Mouse (Mus musculus) 3T3-L1 (cell line): ENCODE results near the gene Ccdc8.
"Not testable (repeated sequence)": the region's sequence is repeated elsewhere in the genome, so short reads cannot be mapped to it uniquely, and the experiment has no call there.

Experiments used
- DNase-seq: peaks from one replicate; pipeline ENCODE4 v3.0.0-alpha.2; 2015; ENCODE audit warnings: low read depth, low spot score

Ccdc8 gene

DNA sequence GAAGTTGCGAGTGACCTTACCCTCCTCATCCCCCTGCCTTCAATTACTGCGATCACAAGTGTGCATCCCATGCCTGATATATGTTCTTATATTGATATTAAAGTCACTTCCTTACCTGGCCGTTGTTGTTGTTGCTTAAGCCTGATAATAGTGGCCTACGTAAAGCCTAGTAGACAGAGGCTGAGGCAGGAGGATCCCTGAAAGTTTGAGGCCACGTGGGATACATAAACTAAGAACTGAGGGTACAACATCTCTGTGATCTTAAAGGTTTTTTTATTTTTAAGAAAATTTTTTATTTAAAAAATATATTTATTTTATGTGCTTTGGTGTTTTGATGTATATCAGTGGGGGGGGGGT, at the start of gene Ccdc8:
Gene Ccdc8 (plus strand): TSS at position 258 of the 357 bp plus-strand sequence.
- DNase-seq, result no peak

DNA sequence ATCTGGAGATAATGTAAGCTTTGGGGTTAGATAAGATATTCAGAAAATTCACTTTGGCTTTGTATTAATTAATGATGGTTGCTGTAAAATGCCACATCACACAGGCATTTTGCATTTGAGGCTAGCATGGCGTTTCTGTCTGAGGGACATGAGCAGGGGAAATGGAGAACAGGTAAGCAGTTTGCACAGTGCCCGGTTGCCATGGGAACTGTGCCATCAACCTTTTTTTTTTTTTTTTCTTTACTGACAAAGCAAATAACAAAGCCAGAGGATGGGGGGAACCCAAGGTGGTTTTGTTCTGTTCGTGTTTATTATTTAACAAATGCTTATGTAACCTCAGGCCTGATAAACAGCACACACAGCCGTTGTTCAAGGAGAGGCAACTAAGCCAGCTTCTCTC, 49.6 kb upstream of the Ccdc8 start:
- no peak for DNase-seq

DNA sequence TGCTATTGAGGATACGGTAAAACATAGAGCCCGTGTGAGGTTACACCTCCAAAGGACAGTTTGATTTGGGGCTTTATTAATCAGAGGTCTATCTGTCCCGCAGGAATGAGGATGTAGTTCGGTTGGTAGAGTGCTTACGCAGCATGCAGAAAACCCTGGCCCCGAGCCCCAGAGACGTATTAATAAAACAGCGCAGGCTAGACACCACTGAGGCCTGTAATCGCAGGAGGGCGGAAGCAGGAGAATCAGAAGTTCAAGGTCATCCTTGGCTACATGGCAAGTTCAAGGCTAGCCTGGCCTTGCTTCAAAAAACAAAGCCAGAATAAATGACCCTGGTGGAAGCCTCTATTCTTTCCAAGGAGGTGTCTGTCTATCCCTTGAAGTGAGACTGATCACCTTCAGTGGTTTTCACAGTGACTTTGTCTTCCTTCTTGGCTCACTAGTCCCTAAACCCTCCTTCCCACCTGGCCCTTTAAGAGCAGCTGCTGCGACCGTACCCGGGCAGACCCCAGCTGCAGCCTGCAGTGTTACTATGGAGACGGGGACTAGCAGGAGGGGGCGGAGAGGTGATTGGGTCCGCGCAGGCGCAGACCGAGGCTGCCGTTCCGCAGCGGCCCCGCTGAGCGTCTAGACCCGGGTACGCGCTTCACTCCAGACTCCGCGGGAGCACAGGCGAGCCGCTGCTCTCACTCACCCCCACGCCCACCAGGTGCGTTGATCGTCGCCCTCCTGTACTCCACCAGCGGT, 48.3 kb upstream of the Ccdc8 start, which contains the start of gene Pnmal2:
Gene Pnmal2 (plus strand): TSS at position 622 of the 747 bp plus-strand sequence.
- no peak for DNase-seq

DNA sequence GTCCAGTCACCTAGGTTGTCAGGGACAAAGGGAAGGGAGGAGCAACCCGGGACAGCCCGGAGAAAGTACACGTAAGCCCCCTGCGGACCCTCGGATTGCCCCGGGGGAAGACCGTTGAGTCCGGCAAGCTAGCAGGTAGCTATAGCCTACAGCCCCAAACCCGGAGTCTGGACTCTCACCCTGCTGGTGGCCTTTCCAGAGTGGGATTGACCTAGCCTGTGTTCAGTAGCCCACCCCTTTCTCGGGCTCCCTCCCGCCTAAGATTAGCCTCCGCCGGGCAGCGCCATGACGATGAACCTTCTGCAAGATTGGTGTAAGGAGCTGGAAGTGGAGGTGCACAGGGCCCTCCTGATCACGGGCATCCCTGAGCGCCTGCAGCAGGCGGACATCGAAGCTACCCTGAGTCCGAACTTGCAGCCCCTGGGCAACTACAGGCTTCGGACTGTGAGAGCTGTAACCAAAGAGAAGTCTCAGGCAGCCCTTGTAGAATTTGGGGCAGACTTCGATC, 47.6 kb upstream of the Ccdc8 start:
- DNase-seq, result no peak

DNA sequence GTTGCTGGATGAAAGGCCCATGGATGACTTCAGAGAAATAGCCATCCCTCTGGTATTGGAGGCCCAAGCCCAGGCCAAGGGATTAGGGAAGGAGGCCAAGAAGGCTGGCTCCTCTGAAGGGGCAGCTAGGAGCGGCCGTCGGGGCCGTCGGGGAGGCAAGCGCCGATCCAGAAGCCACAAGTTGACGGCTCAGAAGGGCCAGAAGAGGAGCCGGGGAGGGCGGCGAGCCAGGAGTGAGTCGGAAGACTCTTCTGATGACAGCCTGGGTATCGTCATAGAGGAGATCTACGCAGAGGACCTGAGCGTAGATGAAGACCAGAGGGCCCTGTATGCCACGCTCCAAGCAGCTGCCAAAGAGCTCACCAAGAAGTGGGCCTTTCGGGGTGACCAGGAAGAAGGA, 47.1 kb upstream of the Ccdc8 start:
- DNase-seq, result no peak

DNA sequence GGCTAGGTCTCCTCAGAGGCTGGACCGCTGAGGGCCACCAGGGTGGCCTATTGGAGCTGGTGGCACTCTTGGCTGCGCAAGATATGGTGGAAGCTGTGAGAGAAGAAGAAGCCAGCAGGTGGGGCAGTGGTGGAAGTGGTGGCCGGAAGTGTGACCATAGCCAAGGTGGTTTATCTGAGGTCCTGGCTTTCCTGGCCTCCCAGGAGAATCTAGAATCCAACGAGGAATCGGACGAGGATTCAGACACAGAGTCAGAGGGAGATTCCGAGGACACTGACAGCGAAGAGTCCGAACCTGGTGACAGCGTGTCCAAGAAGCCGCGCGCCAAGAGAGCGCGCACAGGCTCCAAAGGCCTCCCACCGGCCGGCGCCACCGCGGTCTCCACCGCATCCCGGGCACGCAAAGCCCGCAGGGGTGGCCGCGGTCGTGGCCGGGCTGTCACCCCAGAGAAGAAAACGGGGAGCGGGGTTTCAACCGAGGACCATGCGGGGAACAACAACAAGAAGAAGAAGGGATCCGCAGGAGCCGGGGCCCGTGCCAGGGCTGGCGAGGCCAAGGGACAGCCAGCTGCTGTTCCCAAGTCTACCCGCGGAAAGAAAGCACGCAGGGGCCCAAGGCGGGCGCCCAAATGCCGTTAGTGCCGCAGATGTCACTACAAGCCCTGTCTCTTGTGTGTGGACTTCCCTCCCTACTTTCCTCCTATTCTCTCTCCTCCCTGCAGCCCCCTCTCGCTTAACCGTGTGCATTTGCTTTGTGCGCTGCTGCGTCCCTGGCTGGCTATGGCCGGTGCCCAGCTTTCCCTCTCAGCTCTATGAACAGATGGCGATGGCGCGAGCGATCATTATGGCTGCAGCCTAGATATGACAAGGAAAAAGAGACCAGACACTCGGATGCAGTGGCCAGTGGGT, 45.8 kb upstream of the Ccdc8 start:
- no peak for DNase-seq

DNA sequence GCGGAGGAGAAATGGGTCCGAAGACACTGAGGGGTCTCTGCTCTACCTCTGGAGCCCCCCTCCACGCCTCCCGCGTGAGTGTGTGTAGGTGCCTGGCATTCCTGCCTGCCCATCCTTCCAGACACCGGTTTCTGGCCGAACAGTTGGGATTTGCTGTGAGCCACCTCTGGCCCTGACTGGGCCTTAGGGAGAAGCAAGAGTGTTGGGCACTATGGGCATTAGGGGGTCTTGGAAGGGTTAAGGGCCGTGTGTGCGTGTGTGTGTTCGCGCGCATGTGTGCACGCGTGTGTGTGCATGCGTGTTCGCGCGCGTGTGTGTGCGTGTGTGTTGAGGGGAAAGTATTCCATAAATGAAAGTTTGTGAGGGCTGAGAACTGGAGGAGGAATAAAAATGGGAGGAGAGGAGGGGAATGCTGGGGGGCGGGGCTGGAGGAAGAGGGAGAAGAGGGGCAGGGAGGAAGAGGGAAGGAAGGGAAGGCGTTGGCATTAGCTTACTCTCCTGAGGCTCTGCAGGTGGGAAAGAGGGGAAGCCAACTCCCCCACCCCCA, 45.1 kb upstream of the Ccdc8 start:
- no peak for DNase-seq

DNA sequence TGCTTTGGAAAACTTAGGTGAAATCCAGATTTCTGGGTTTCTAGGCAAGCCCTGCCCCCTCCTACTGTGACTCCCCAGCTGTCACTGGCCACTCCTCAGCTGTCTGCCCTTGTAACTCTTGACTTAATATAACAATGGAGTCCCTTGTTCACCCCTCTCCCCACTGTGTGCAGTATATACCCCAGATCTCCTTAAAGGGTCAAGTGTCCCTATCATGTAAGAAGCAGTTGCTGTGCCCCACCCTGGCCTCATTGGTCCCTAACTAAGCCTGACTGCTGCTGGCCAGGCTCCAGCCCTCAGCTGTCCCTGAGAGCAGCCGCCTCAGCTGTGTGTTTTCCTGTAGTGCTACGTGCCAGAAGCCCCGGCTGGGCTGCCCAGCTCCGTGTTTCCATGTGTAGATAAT, 44.5 kb upstream of the Ccdc8 start:
- no peak for DNase-seq

DNA sequence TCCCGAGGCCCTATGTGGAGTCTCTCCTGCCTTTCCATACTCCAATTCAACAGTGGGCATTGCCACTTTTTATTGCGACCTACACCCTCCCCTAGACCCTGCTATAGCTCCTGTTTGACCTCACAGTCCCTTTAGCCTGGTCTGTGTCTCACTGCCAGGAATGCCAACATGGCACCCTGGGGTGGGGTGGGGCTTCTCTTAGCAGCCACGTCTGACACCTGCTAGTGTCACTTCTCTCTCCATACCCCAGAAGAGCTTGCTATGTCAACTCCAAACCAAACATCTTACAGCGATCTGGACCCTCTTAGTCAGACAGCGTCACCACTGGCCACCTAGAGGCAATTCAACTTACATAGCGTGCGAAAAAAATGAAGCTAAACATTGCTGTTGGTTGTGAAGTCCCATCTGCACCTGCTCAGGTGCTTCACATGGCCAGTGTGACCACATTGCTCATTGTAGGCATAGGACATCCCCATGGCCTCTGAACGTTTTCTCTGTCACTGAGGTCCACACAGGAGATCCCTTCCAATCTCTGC, 43.5 kb upstream of the Ccdc8 start:
- no peak for DNase-seq

DNA sequence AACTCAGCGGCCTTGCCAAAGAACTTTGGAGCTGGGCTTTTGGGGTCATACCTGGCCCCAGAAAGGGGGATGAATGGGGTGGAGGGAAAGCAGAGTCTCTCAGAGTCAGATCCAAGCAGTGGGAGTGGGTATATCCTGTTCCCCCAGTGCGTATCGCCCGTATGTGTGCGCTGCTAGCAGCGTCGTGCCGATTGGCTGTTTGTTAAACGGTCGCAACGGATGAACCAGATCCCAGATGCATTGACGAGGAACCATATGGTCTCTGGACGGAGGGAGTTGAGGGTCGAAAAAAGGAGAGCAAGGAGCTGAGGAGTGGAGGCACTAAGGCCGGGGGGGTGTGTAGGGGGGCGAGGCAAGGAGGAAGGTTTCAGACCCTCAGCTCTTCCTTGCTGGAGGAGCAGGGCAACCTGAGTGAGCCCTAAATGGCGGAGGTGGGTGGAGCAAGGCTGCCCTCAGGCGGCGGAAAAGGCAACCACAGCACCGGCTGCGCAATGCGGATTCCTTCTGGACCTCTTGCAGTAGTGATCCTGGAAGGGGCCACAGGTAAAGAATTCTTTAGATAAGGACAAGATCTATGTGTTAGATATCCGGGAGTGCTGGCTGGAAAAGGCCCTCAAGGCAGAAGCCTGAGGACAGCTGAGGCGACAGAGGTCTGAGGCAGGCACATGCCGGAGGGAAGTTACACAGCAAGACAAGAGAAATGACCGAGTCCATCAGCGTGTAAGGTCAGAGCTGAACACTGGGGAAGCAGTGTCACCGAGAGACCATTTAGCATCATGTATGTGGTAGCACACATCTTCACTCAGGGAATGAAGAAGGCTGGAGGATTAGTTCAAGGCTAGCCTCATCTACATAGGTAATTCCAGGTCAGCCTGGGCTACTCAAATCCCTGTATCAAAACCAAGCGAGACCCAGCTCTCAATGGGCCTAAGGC, 42.3 kb upstream of the Ccdc8 start:
- DNase-seq, result peak; percentile 64

DNA sequence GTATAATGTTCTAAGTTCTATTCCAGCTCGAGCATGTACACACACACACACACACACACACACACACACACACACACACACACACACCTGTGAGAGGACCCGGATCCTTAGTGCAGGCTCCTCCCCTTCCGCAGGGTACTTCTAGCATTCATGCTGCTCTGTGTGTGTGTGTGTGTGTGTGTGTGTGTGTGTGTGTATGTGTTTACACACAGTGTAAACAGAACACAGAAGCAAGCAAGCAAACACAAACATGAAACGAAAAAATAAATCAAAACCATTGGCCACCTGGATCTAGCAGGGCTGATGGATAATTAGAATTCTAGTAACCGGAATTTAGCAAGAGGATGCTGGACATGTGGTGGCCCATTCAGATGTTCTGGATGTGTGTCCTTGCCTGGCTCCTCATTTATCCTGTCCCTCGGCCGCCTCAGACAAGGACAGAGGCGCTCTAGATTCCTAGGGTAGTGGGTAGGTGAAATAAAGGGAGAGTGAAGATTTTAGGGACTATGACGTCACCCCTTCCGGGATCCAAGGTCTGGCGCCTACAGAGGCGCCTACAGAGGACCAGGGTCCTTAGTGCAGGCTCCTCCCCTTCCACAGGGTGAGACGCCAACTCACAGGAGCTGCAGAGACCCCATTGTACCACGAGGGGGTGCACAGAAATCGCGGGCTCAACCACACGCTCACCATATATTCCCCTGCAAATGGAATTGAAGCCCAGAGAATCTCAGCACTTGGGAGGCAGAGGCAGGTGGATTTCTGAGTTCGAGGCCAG, 41.5 kb upstream of the Ccdc8 start:
- peak; percentile 73 for DNase-seq

DNA sequence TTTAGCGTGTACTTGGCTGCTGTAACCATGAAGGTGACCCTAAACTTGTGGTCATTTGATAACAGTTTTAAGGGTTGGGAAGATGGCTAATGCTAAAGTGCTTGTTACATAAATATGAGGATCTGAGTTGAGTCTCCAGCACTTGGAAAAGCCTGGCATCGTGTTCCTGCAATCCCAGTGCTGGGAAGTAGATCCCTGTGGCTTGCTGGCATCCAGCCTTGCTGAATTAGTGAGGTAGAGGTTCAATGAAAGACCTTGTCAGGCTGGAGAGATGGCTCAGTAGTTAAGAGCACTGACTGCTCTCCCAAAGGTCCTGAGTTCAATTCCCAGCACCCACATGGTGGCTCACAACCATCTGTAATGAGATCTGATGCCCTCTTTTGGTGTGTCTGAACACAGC, 38.7 kb upstream of the Ccdc8 start:
- not testable (repeated sequence) for DNase-seq

DNA sequence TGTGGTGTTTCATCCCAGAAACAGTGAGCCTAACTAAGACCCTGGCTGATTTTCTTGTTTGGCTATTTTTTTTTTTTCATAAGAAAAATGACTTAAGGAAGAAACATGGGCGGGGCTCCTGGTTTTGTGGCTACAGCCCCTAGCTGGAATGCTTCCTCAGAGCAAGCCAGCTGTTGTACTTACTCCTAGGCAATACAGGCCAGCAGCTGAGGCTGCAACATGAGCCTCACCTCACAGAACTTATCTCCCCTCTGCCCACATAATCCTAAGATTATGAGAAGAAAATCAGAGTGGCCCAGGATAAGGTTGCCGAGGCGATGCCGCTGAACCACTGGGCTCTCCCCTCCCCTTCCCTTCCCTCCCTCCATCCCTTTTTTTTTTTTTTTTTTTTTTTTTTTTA, 36.8 kb upstream of the Ccdc8 start:
- no peak for DNase-seq

DNA sequence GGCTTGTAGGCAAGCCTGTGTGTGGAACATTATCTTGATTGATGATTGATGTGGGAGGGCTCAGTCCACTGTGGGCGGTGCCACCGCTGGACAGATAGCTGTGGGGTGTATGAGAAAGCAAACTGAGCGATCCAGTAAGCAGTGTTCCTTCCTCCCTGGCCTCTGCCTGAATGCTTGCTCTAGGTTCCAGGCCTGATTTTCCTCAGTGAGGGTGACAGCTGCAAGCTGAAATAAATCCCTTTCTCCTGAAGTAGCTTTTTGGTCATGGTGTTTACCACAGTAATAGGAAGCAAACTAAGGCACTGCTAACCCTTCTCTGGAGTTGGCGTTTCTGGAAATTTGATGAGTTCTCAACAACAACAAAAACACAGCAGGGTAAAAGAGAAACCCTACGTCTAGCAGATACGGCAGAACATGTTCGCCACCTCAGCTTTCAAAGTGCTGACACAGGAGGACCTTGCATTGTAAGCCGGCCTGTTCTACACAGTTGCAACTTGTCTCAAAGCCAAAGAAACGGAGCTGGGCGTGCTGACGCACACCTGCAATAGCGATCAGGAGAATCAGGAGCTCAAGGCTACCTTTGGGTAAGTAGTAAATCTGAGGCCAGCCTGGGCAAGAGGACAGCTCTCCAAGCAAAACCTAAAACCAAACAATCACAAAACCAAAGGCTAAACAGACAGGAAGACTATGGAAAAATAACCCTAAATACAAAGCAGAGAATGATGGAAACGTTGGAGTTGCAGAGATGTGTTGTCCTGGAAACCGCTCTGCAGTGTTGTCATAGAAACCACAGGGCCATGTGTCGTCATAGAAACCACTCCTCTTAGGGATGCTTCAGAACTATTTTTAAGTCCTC, 35.9 kb upstream of the Ccdc8 start:
- no peak for DNase-seq

DNA sequence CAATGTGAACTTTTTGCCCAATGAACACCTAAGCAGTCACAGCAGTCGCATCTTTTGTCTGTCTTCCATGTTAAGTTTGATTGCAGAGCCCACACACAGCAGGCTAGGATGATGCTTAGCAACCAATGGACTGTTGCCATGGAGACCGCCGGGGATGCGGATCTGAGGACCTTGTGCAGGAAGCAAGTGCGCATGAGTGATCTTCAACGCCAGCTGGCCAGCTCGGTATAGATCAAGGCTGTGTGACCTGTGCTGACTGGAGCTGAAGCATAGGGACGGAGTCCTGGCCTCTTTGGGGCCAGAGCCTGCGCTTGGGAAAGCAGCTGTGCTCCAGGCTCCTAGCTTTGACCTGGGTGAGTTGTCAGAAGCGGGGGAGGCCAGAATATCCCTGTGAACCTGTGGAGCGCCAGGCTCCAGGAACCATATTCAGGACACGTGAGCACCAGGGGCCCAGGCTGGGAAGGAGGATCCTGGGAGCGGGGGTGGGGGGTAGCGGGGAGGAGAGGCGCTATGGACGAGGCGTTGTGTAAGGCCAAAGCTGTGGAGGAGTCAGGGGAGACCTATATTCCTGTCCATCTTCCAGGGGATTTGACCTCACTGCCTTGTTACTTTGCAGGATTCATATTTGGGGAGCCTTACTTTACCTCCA, 32.8 kb upstream of the Ccdc8 start, which contains the start of gene Pnmal1:
Gene Pnmal1 (plus strand): TSS at position 141 of the 649 bp plus-strand sequence.
- DNase-seq, result no peak

DNA sequence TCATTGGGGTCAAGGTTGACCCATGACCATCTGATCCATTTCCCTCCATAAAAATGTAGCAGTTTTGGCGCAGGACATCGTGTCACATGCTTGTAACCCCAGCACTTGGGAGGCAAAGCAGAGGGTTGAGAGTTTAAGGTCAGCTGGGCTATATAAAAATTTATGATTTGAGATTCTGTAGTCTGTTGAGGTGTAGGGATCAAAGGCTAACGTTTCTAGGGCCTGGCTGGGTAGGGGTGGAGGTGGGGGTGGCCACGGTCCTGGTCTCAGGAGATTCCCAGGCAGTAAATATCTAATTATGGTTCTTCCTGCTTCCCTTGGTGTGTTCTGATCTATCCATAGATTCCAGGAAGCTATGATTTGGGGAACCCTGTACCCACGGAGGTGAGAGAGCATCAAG, 30.8 kb upstream of the Ccdc8 start:
- no peak for DNase-seq

DNA sequence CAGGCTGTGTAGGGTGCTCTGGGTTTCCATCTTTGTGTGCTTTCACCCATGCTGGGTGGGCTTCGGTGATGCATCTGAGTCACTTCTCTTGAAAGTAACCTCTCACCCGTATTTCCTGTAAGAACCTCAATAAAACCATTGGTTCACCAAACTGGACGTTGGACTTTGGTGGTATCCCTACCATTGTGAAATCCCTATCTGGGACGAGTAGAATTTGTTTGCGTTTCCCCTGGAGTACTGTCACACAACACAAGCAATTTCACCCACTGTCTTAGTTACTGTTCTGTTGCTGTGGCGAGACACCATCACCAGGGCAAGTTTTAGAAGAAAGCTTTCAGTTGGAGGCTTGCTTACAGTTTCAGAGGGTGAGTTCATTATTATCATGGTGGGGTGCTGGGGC, 24.1 kb upstream of the Ccdc8 start:
- DNase-seq, result no peak

DNA sequence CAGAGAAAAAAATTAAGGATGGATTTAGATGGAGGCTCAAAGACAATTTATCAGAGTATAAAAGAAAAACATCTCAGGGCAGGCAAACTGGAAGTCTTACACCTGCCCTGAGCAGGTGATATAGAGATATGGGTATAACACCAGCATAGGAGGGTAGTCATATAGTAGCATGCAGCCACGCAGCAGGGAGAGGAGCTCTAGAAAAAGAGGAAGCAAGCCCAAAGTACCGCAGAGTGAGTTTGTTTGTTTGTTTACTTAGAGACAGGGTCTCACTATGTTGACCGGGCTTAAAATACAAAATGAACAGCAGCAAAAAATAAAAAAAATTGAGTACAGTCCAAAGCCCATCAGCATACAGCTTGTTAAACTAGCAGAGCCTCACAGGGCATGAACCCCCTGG, 21.3 kb upstream of the Ccdc8 start:
- no peak for DNase-seq

DNA sequence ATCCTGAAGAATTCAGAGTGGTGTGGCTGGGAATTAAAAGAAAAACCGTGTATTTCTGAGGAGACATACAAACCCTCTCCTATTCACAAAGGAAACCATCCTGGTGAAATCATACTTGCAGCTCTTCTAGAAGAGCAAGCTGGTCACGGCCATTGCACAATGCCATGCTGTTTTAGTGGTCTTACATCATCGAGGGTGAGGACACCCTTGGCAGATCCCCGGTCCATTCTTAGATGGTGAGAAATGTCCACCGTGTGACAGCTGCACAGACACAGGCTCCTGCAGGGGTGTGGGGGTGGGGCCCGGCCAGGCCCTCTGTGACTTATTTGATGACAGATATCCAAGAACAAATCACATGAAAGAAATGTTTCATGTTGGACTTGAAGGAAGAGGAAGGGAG, 18.5 kb upstream of the Ccdc8 start:
- peak; percentile 24 for DNase-seq
